Mouse (Mus musculus): Measurements from ENCODE around the gene Pycr2. TPM values are rescaled to one million over a fixed set of nuclear protein-coding genes. Genes with fewer than 3 reads are reported as not detected.

Pycr2 gene
- total RNA-seq, 1 experiment from 2014 or later = 29.9 TPM

DNA sequence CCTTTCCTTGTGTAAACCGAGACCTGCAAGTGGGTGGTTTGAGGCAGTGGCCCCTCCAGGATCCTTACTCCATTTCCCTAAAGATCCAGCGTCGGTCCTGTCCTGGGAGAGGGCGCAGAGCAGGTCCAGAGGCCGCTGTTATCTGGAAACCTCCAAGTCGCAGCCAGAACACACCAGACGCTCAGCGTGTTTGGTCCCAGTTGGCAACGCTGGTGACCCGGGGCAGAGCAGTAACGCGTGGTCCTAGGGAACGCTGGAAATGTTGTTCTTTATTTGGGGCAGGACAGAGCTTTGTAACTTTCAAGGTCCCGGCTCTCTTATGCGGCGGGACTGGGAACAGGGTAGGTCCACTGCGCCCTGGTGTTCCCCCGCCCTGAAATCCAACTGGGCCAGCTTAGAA, 37.6 kb downstream of the Pycr2 start:
- no peak for DNase-seq

- DNase-seq = peak; percentile 87
Measured at GRCm38 (mm10) chr1:180942166-180943031, 38.3 kb downstream of the Pycr2 start, which contains the start of gene Tmem63a. Gene Tmem63a, plus strand, starts transcription at chr1:180942344.

DNA sequence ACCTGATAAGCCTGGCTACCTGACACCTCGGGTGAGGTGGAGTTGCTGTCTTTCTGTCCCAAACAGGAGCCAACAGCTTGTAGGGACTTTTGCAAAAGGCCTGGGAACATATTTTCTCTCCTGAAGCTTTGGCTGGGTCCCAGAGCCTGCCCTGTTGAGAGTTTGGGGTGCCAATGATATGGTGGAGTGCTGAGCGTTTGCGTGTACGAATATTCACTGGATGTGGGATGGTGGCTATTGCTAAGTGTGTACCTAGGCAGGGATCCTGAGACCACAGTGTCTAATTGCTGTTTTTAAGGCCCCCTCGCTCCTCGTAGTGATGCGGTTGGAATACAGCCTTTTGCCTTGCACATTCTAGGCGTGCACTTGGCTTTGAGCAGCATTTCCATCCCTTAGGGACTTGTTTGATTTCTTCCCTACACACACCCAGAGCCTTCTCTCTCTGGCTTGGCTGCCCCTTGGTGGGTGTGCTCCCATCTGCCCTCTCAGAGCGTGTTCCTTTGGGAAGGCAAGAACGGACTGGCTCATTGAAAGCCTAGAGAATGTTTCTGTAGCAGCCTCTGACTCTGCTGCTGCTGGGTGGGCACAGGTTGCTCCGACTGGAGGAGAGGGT, 39.0 kb downstream of the Pycr2 start:
- DNase-seq = peak; percentile 52

GRCm38 (mm10) chr1:180943896-180944295, 39.8 kb downstream of the Pycr2 start:
- peak; percentile 78 for DNase-seq

- DNase-seq = peak; percentile 63
Measured at GRCm38 (mm10) chr1:180944553-180944952, 40.5 kb downstream of the Pycr2 start.

GRCm38 (mm10) chr1:180945001-180945980, 41.2 kb downstream of the Pycr2 start:
- DNase-seq = peak; percentile 72

- peak; percentile 88 for DNase-seq
Measured at GRCm38 (mm10) chr1:180946448-180946847, 42.4 kb downstream of the Pycr2 start.

DNA sequence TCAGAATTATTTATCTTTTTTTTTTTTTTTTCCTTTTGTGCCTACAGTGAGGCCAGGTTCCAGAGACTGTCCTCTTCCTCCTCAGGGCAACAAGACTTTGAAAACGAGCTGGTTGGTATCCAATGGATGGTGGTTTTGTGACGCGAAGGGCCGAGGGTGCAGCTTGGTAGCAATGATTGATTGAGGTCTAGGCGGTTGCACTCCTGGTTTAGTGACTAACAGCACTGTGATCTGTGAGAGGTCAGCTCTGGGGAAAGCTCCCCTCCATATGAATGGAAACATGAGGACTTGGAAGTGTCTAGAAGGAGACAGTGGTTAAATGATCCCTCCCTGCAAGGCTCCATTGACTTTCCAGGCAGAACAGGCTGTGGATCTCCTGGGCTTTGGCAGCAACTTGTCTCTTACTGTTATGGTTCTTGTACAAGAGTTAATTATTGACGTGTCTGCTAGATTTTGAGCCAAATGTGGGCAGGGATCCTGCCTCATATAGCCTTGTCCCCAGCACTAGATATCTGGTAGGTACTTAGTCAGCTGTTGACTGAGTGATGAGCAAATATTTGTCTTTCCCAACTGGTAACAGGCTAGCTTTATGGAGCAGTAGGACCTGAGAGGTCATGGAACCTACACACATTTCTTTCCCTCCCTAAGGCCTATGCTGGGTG, 48.1 kb downstream of the Pycr2 start:
- DNase-seq = no peak

- no peak for DNase-seq
Measured at GRCm38 (mm10) chr1:180952808-180953207, 48.7 kb downstream of the Pycr2 start.

GRCm38 (mm10) chr1:180956401-180956800, 52.3 kb downstream of the Pycr2 start:
- DNase-seq = no peak

- DNase-seq = peak; percentile 62
Measured at GRCm38 (mm10) chr1:180956973-180957381, 52.9 kb downstream of the Pycr2 start.

Other genes with a start within 250 kb of the Pycr2 start
- not detected in 2 replicates for gene Mixl1, start 207.3 kb upstream of the Pycr2 start, total RNA-seq (2021)
- gene Acbd3, start 178.2 kb upstream of the Pycr2 start, total RNA-seq (2021) = 41.8 and 43.0 TPM in 2 replicates
- gene H3f3a, start 90.3 kb upstream of the Pycr2 start, total RNA-seq (2021) = 803 and 817 TPM in 2 replicates
- 22.2 and 22.6 TPM in 2 replicates for gene Sde2, start 53.2 kb upstream of the Pycr2 start, total RNA-seq (2021)
- gene Lefty2, start 11.2 kb upstream of the Pycr2 start, total RNA-seq (2021) = 0.30 TPM in 1 of 2 replicates, not detected in the other
- 1.3 and 1.6 TPM in 2 replicates for gene Lefty1, start 30.7 kb downstream of the Pycr2 start, total RNA-seq (2021)
- 44.4 and 56.2 TPM in 2 replicates for gene Tmem63a, start 38.1 kb downstream of the Pycr2 start, total RNA-seq (2021)
- gene Ephx1, start 116.6 kb downstream of the Pycr2 start, total RNA-seq (2021) = 57.9 and 71.2 TPM in 2 replicates
- 0.30 TPM in 1 of 2 replicates, not detected in the other for gene 9130409I23Rik, start 146.9 kb downstream of the Pycr2 start, total RNA-seq (2021)
- gene Nvl, start 239.9 kb downstream of the Pycr2 start, total RNA-seq (2021) = 17.4 and 21.5 TPM in 2 replicates
- gene Cnih4, start 240.4 kb downstream of the Pycr2 start, total RNA-seq (2021) = 44.2 and 47.9 TPM in 2 replicates

All from adrenal gland, postnatal 14 days (tissue).